Mouse (Mus musculus): ENCODE measurements at regions not wholly inside any gene's neighbourhood (a gene's known extent, or its start where the extent isn't known, plus 50 kb on each side); places are given as distances from the start of the nearest gene placed in this dataset.

DNA sequence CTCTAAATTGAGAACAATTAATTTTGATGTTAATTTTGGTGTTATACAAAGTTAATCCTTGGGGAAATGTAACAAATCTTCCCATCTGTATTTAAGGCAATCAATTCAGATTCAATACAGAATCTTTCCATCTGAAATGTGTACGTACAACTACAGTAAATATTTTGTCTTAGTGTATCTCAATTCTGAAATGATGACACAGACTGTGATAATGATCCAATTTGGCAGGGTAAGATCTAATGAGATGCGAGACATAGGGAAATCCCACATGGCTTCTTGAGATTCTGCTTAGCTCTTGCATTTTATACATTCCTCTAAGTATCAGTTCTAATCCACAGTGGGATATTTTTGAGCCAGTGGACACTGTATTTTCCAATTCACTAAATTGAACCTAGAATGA lies 362.3 kb upstream of the Gnpda2 start:
- in situ Hi-C loops (cut with MboI, MseI), result no loop called here

GRCm38 (mm10) chr5:69931476-69931875 lies 339.3 kb upstream of the Gnpda2 start:
- in situ Hi-C loops (cut with MboI, MseI), result loop anchor here in 1 of 2 experiments (10.0 kb wide), 1 partner anchor 447 kb away; no protein-coding TSS in a partner anchor
